Mouse (Mus musculus): ENCODE results near the gene Gm9774. TPM values are rescaled to one million over a fixed set of nuclear protein-coding genes. Genes with fewer than 3 reads are reported as not detected.

Gm9774 gene
- polyA plus RNA-seq, 1 experiment from 2014 or later = 8.3 TPM

DNA sequence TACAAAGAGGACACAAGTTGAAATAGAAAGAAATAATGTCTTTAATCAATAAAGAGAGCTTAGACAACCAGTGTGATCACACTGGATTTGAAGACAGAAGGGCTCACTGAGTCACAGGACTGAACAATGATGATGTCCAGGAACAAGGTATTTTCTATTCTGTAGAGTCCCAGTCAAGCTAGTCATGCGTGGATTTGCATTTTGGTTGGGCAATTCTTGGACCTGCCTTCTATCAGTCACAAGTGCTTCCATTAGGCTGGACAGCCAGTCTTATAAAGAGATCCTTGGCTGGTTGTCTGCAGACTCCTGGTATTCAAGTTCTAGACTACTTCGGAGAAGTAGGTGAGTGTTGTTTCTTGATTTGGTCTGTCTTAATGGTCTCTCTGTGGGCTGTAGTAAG, 21.5 kb downstream of the Gm9774 start, which contains the start of gene Sprr2i:
Sprr2i (plus strand) TSS at position 301 of the 400 bp plus-strand sequence.
- Histone ChIP-seq H3K9me3 (ENCODE audit: low read length) (no peaks in the 10 kb centered on the region), H3K9ac (replicated peaks; ENCODE audit: low read length) (no peak within 1 kb of the TSS), H3K4me2 (replicated peaks; ENCODE audit: low read depth, low read length) (no peak within 1 kb of the TSS), H3K4me3 (ENCODE audit: low read length) (no peak within 1 kb of the TSS), H3K4me1 (ENCODE audit: insufficient read depth, low read length) (no peaks in the 10 kb centered on the region), H3K27ac (ENCODE audit: low read length) (no peak within 1 kb of the TSS), H3K27me3 (ENCODE audit: insufficient read depth, low read length) (no peaks in the 10 kb centered on the region), H3K36me3 (ENCODE audit: insufficient read depth, low read length) (no peaks in the 10 kb centered on the region)
- no peak for ATAC-seq (ENCODE audit: low FRiP score, low TSS enrichment)
- 88% methylated on average over 2 of the region's 2 CpGs for WGBS

DNA sequence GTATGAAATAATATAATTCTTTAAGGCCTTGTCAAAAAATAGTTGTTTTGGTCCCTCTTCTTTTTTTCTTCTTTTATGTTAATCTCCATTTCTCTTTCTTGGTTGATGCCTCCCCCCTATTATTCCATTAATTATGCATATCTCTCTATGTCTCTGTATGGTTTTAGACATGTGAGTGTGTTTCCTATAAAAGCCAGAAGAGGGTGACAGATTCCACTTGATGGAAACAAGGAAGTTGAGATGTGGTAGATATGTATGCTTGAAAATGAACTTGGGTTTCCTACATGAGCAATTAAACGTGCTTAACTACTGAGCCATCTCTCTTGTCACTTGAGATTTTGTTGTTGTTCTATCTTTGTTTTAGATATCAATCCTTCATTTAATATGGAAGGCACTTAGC, 34.9 kb downstream of the Gm9774 start:
- Histone ChIP-seq H3K4me1 (ENCODE audit: insufficient read depth, low read length) (no peaks in the 10 kb centered on the region), H3K27me3 (ENCODE audit: insufficient read depth, low read length) (no peaks in the 10 kb centered on the region), H3K4me2 (replicated peaks; ENCODE audit: low read depth, low read length) (no peak overlapping the region), H3K4me3 (ENCODE audit: low read length) (no peak overlapping the region), H3K27ac (ENCODE audit: low read length) (no peak overlapping the region), H3K9me3 (ENCODE audit: low read length) (no peaks in the 10 kb centered on the region), H3K36me3 (ENCODE audit: insufficient read depth, low read length) (no peaks in the 10 kb centered on the region), H3K9ac (replicated peaks; ENCODE audit: low read length) (no peak overlapping the region)
- WGBS = 39% methylated on average over 1 of the region's 1 CpGs
- no peak for ATAC-seq (ENCODE audit: low FRiP score, low TSS enrichment)

DNA sequence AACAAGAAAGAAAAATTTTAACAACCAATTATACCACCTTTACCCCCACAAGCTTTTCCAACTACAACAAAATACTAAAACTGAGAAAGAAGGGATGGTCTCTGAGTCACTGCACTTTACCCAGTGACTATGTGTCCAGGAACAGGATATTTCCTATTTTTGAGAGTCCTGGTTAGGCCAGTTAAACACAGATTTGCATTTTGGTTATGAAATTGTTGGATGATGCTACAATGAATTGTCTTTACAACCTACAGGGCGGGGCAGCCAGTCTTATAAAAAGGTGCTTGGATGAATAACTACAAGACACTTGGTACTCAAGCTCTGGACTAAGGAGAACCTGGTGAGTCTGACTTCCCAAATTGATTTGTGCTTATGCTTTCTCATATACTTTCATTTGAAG, 43.8 kb downstream of the Gm9774 start, which contains the start of gene Sprr2h:
Sprr2h (plus strand) TSS at position 301 of the 400 bp plus-strand sequence.
- H3K9me3 ChIP-seq (ENCODE audit: low read length) = no peaks in the 10 kb centered on the region
- H3K9ac ChIP-seq (replicated peaks; ENCODE audit: low read length) = no peak within 1 kb of the TSS
- no peak within 1 kb of the TSS for H3K4me3 ChIP-seq (ENCODE audit: low read length)
- WGBS = 86% methylated on average over 1 of the region's 1 CpGs
- no peak within 1 kb of the TSS for H3K27ac ChIP-seq (ENCODE audit: low read length)
- no peaks in the 10 kb centered on the region for H3K4me1 ChIP-seq (ENCODE audit: insufficient read depth, low read length)
- no peaks in the 10 kb centered on the region for H3K36me3 ChIP-seq (ENCODE audit: insufficient read depth, low read length)
- H3K27me3 ChIP-seq (ENCODE audit: insufficient read depth, low read length) = no peaks in the 10 kb centered on the region
- no peak for ATAC-seq (ENCODE audit: low FRiP score, low TSS enrichment)
- H3K4me2 ChIP-seq (replicated peaks; ENCODE audit: low read depth, low read length) = no peak within 1 kb of the TSS

Other genes with a start within 250 kb of the Gm9774 start
- gene Sprr2a1, start 213.6 kb downstream of the Gm9774 start, polyA plus RNA-seq (2015; fragmentation: Nextera tagmentation; extraction: Ambion mirVana) = 0.12 TPM in 1 of 2 replicates, not detected in the other
- gene Sprr2a2, start 213.5 kb downstream of the Gm9774 start, polyA plus RNA-seq (2015; fragmentation: Nextera tagmentation; extraction: Ambion mirVana) = 2.8 and 3.6 TPM in 2 replicates
- 0.49 and 0.69 TPM in 2 replicates for gene Sprr2a3, start 144.0 kb downstream of the Gm9774 start, polyA plus RNA-seq (2015; fragmentation: Nextera tagmentation; extraction: Ambion mirVana)
- not detected in 2 replicates for gene Sprr2b, start 112.8 kb downstream of the Gm9774 start, polyA plus RNA-seq (2015; fragmentation: Nextera tagmentation; extraction: Ambion mirVana)
- gene Sprr2d, start 90.3 kb downstream of the Gm9774 start, polyA plus RNA-seq (2015; fragmentation: Nextera tagmentation; extraction: Ambion mirVana) = not detected in 2 replicates
- not detected in 2 replicates for gene Sprr2e, start 77.3 kb downstream of the Gm9774 start, polyA plus RNA-seq (2015; fragmentation: Nextera tagmentation; extraction: Ambion mirVana)
- gene Sprr2f, start 64.2 kb downstream of the Gm9774 start, polyA plus RNA-seq (2015; fragmentation: Nextera tagmentation; extraction: Ambion mirVana) = 38.9 and 39.7 TPM in 2 replicates
- not detected in 2 replicates for gene Sprr2h, start 43.7 kb downstream of the Gm9774 start, polyA plus RNA-seq (2015; fragmentation: Nextera tagmentation; extraction: Ambion mirVana)
- gene Sprr2i, start 21.4 kb downstream of the Gm9774 start, polyA plus RNA-seq (2015; fragmentation: Nextera tagmentation; extraction: Ambion mirVana) = not detected in 2 replicates
- not detected in 2 replicates for gene Sprr2j-ps, start 11.3 kb downstream of the Gm9774 start, polyA plus RNA-seq (2015; fragmentation: Nextera tagmentation; extraction: Ambion mirVana)
- gene Sprr2k, start 3.2 kb upstream of the Gm9774 start, polyA plus RNA-seq (2015; fragmentation: Nextera tagmentation; extraction: Ambion mirVana) = not detected in 2 replicates
- gene Sprr1b, start 9.4 kb upstream of the Gm9774 start, polyA plus RNA-seq (2015; fragmentation: Nextera tagmentation; extraction: Ambion mirVana) = 0.30 TPM in 1 of 2 replicates, not detected in the other
- not detected in 2 replicates for gene Sprr3, start 29.3 kb upstream of the Gm9774 start, polyA plus RNA-seq (2015; fragmentation: Nextera tagmentation; extraction: Ambion mirVana)
- 45.9 TPM in 2 replicates for gene Sprr1a, start 56.5 kb upstream of the Gm9774 start, polyA plus RNA-seq (2015; fragmentation: Nextera tagmentation; extraction: Ambion mirVana)
- gene Sprr4, start 71.1 kb upstream of the Gm9774 start, polyA plus RNA-seq (2015; fragmentation: Nextera tagmentation; extraction: Ambion mirVana) = not detected in 2 replicates
- not detected in 2 replicates for gene 2310046K23Rik, start 105.1 kb upstream of the Gm9774 start, polyA plus RNA-seq (2015; fragmentation: Nextera tagmentation; extraction: Ambion mirVana)
- gene Ivl, start 144.3 kb upstream of the Gm9774 start, polyA plus RNA-seq (2015; fragmentation: Nextera tagmentation; extraction: Ambion mirVana) = 0.64 and 1.4 TPM in 2 replicates
- not detected in 2 replicates for gene Smcp, start 159.6 kb upstream of the Gm9774 start, polyA plus RNA-seq (2015; fragmentation: Nextera tagmentation; extraction: Ambion mirVana)
- not detected in 2 replicates for gene 2210017I01Rik, start 178.1 kb upstream of the Gm9774 start, polyA plus RNA-seq (2015; fragmentation: Nextera tagmentation; extraction: Ambion mirVana)
- not detected in 2 replicates for gene Lce6a, start 192.2 kb upstream of the Gm9774 start, polyA plus RNA-seq (2015; fragmentation: Nextera tagmentation; extraction: Ambion mirVana)
- not detected in 2 replicates for gene Lce1a1, start 218.9 kb upstream of the Gm9774 start, polyA plus RNA-seq (2015; fragmentation: Nextera tagmentation; extraction: Ambion mirVana)
- gene Lce1b, start 227.5 kb upstream of the Gm9774 start, polyA plus RNA-seq (2015; fragmentation: Nextera tagmentation; extraction: Ambion mirVana) = not detected in 2 replicates
- not detected in 2 replicates for gene Lce1a2, start 240.9 kb upstream of the Gm9774 start, polyA plus RNA-seq (2015; fragmentation: Nextera tagmentation; extraction: Ambion mirVana)
- gene Lce1c, start 249.8 kb upstream of the Gm9774 start, polyA plus RNA-seq (2015; fragmentation: Nextera tagmentation; extraction: Ambion mirVana) = not detected in 2 replicates

All from kidney, embryonic 16.5 days (tissue).